Mouse (Mus musculus): ENCODE data around the gene Dph2. TPM values are rescaled to one million over a fixed set of nuclear protein-coding genes. Genes with fewer than 3 reads are reported as not detected.

Dph2 gene
- polyA plus RNA-seq, 1 experiment from 2014 or later, result 23.1 TPM

GRCm38 (mm10) chr4:117873615-117874014 is 18.2 kb downstream of the Dph2 start:
- no peaks in the 10 kb centered on the region for H3K9me3 ChIP-seq (replicated peaks; ENCODE audit: control insufficient read depth, low read length, poor library complexity, severe bottlenecking)
- H3K27ac ChIP-seq (ENCODE audit: low read length), result no peak overlapping the region
- H3K9ac ChIP-seq (ENCODE audit: low read depth, low read length), result no peak overlapping the region
- H3K36me3 ChIP-seq (ENCODE audit: control insufficient read depth, insufficient read depth, low read length), result peaks cover 23% of the 10 kb centered on the region
- H3K27me3 ChIP-seq (ENCODE audit: control insufficient read depth, insufficient read depth, low read depth, low read length), result no peaks in the 10 kb centered on the region
- no peak overlapping the region for H3K4me3 ChIP-seq (ENCODE audit: low read depth, low read length)
- H3K4me2 ChIP-seq (ENCODE audit: low read length), result no peak overlapping the region
- whole genome bisulfite sequencing, result 94% methylated on average over 9 of the region's 9 CpGs
- peaks cover 2% of the 10 kb centered on the region; the same call in 1 of the 2 replicates for H3K4me1 ChIP-seq (ENCODE audit: control insufficient read depth, insufficient read depth, low read length)
- ATAC-seq, result no peak

- Histone ChIP-seq H3K4me3 (ENCODE audit: low read depth, low read length) (no peak within 1 kb of the TSS), H3K4me2 (ENCODE audit: low read length) (no peak within 1 kb of the TSS), H3K36me3 (ENCODE audit: control insufficient read depth, insufficient read depth, low read length) (peaks cover 17% of the 10 kb centered on the region), H3K9ac (ENCODE audit: low read depth, low read length) (no peak within 1 kb of the TSS), H3K27ac (ENCODE audit: low read length) (no peak within 1 kb of the TSS), H3K9me3 (replicated peaks; ENCODE audit: control insufficient read depth, low read length, poor library complexity, severe bottlenecking) (no peaks in the 10 kb centered on the region), H3K4me1 (ENCODE audit: control insufficient read depth, insufficient read depth, low read length) (peaks cover 2% of the 10 kb centered on the region; the same call in 1 of the 2 replicates), H3K27me3 (ENCODE audit: control insufficient read depth, insufficient read depth, low read depth, low read length) (no peaks in the 10 kb centered on the region)
- 0 out of 2 replicates have a peak, but pooled peaks have one; percentile 12 for ATAC-seq
- 7% methylated on average over 14 of the region's 14 CpGs for WGBS
Measured at GRCm38 (mm10) chr4:117872471-117872886, 19.4 kb downstream of the Dph2 start, which contains the start of gene Ccdc24. Gene Ccdc24 (minus strand): TSS chr4:117872557.

GRCm38 (mm10) chr4:117871787-117872186 is 20.0 kb downstream of the Dph2 start:
- no peaks in the 10 kb centered on the region for H3K27me3 ChIP-seq (ENCODE audit: control insufficient read depth, insufficient read depth, low read depth, low read length)
- H3K27ac ChIP-seq (ENCODE audit: low read length), result no peak overlapping the region
- H3K4me2 ChIP-seq (ENCODE audit: low read length), result no peak overlapping the region
- H3K9me3 ChIP-seq (replicated peaks; ENCODE audit: control insufficient read depth, low read length, poor library complexity, severe bottlenecking), result no peaks in the 10 kb centered on the region
- 73% methylated on average over 7 of the region's 7 CpGs for WGBS
- no peak overlapping the region for H3K4me3 ChIP-seq (ENCODE audit: low read depth, low read length)
- no peak for ATAC-seq
- no peak overlapping the region for H3K9ac ChIP-seq (ENCODE audit: low read depth, low read length)
- H3K4me1 ChIP-seq (ENCODE audit: control insufficient read depth, insufficient read depth, low read length), result peaks cover 2% of the 10 kb centered on the region; the same call in 1 of the 2 replicates
- H3K36me3 ChIP-seq (ENCODE audit: control insufficient read depth, insufficient read depth, low read length), result peaks cover 13% of the 10 kb centered on the region

GRCm38 (mm10) chr4:117870437-117870836 is 21.4 kb downstream of the Dph2 start:
- peaks cover 8% of the 10 kb centered on the region for H3K36me3 ChIP-seq (ENCODE audit: control insufficient read depth, insufficient read depth, low read length)
- no peak overlapping the region for H3K4me3 ChIP-seq (ENCODE audit: low read depth, low read length)
- H3K9me3 ChIP-seq (replicated peaks; ENCODE audit: control insufficient read depth, low read length, poor library complexity, severe bottlenecking), result no peaks in the 10 kb centered on the region
- ATAC-seq, result no peak
- H3K9ac ChIP-seq (ENCODE audit: low read depth, low read length), result no peak overlapping the region
- no peak overlapping the region for H3K4me2 ChIP-seq (ENCODE audit: low read length)
- H3K4me1 ChIP-seq (ENCODE audit: control insufficient read depth, insufficient read depth, low read length), result peaks cover 2% of the 10 kb centered on the region; the same call in 1 of the 2 replicates
- H3K27ac ChIP-seq (ENCODE audit: low read length), result no peak overlapping the region
- WGBS, result 83% methylated on average over 1 of the region's 1 CpGs
- H3K27me3 ChIP-seq (ENCODE audit: control insufficient read depth, insufficient read depth, low read depth, low read length), result no peaks in the 10 kb centered on the region

- Histone ChIP-seq H3K4me3 (ENCODE audit: low read depth, low read length) (no peak overlapping the region), H3K27ac (ENCODE audit: low read length) (no peak overlapping the region), H3K27me3 (ENCODE audit: control insufficient read depth, insufficient read depth, low read depth, low read length) (no peaks in the 10 kb centered on the region), H3K36me3 (ENCODE audit: control insufficient read depth, insufficient read depth, low read length) (peaks cover 8% of the 10 kb centered on the region), H3K9ac (ENCODE audit: low read depth, low read length) (0 out of 2 replicates have a peak overlapping the region, but pooled peaks have one; percentile 11), H3K4me2 (ENCODE audit: low read length) (no peak overlapping the region), H3K4me1 (ENCODE audit: control insufficient read depth, insufficient read depth, low read length) (peaks cover 2% of the 10 kb centered on the region; the same call in 1 of the 2 replicates), H3K9me3 (replicated peaks; ENCODE audit: control insufficient read depth, low read length, poor library complexity, severe bottlenecking) (no peaks in the 10 kb centered on the region)
- no peak for ATAC-seq
- 78% methylated on average over 9 of the region's 9 CpGs for WGBS
Measured at GRCm38 (mm10) chr4:117869317-117869716, 22.5 kb downstream of the Dph2 start.

- no peak overlapping the region for H3K4me2 ChIP-seq (ENCODE audit: low read length)
- H3K36me3 ChIP-seq (ENCODE audit: control insufficient read depth, insufficient read depth, low read length), result no peaks in the 10 kb centered on the region
- no peaks in the 10 kb centered on the region for H3K9me3 ChIP-seq (replicated peaks; ENCODE audit: control insufficient read depth, low read length, poor library complexity, severe bottlenecking)
- no peak overlapping the region for H3K4me3 ChIP-seq (ENCODE audit: low read depth, low read length)
- peaks cover 2% of the 10 kb centered on the region; the same call in 1 of the 2 replicates for H3K4me1 ChIP-seq (ENCODE audit: control insufficient read depth, insufficient read depth, low read length)
- no peak for ATAC-seq
- no peaks in the 10 kb centered on the region for H3K27me3 ChIP-seq (ENCODE audit: control insufficient read depth, insufficient read depth, low read depth, low read length)
- 15% methylated on average over 24 of the region's 24 CpGs for WGBS
- no peak overlapping the region for H3K27ac ChIP-seq (ENCODE audit: low read length)
- no peak overlapping the region for H3K9ac ChIP-seq (ENCODE audit: low read depth, low read length)
Measured at GRCm38 (mm10) chr4:117867823-117868222, 24.0 kb downstream of the Dph2 start.

GRCm38 (mm10) chr4:117867000-117867399 is 24.8 kb downstream of the Dph2 start:
- no peak overlapping the region for H3K4me3 ChIP-seq (ENCODE audit: low read depth, low read length)
- no peak overlapping the region for H3K9ac ChIP-seq (ENCODE audit: low read depth, low read length)
- ATAC-seq, result no peak
- H3K4me1 ChIP-seq (ENCODE audit: control insufficient read depth, insufficient read depth, low read length), result peaks cover 3% of the 10 kb centered on the region; the same call in 1 of the 2 replicates
- H3K4me2 ChIP-seq (ENCODE audit: low read length), result no peak overlapping the region
- H3K9me3 ChIP-seq (replicated peaks; ENCODE audit: control insufficient read depth, low read length, poor library complexity, severe bottlenecking), result no peaks in the 10 kb centered on the region
- no peaks in the 10 kb centered on the region for H3K36me3 ChIP-seq (ENCODE audit: control insufficient read depth, insufficient read depth, low read length)
- no peaks in the 10 kb centered on the region for H3K27me3 ChIP-seq (ENCODE audit: control insufficient read depth, insufficient read depth, low read depth, low read length)
- H3K27ac ChIP-seq (ENCODE audit: low read length), result no peak overlapping the region
- 78% methylated on average over 6 of the region's 6 CpGs for WGBS

- WGBS, result 62% methylated on average over 9 of the region's 9 CpGs
- no peaks in the 10 kb centered on the region for H3K9me3 ChIP-seq (replicated peaks; ENCODE audit: control insufficient read depth, low read length, poor library complexity, severe bottlenecking)
- ATAC-seq, result no peak
- 0 out of 2 replicates have a peak overlapping the region, but pooled peaks have one; percentile 10 for H3K9ac ChIP-seq (ENCODE audit: low read depth, low read length)
- peaks cover 3% of the 10 kb centered on the region; the same call in 1 of the 2 replicates for H3K4me1 ChIP-seq (ENCODE audit: control insufficient read depth, insufficient read depth, low read length)
- H3K4me2 ChIP-seq (ENCODE audit: low read length), result no peak overlapping the region
- H3K4me3 ChIP-seq (ENCODE audit: low read depth, low read length), result no peak overlapping the region
- H3K27me3 ChIP-seq (ENCODE audit: control insufficient read depth, insufficient read depth, low read depth, low read length), result no peaks in the 10 kb centered on the region
- 0 out of 2 replicates have a peak overlapping the region, but pooled peaks have one; percentile 9 for H3K27ac ChIP-seq (ENCODE audit: low read length)
- no peaks in the 10 kb centered on the region for H3K36me3 ChIP-seq (ENCODE audit: control insufficient read depth, insufficient read depth, low read length)
Measured at GRCm38 (mm10) chr4:117866083-117866482, 25.7 kb downstream of the Dph2 start.

- Histone ChIP-seq H3K9ac (ENCODE audit: low read depth, low read length) (no peak overlapping the region), H3K27me3 (ENCODE audit: control insufficient read depth, insufficient read depth, low read depth, low read length) (no peaks in the 10 kb centered on the region), H3K27ac (ENCODE audit: low read length) (no peak overlapping the region), H3K4me3 (ENCODE audit: low read depth, low read length) (no peak overlapping the region), H3K4me2 (ENCODE audit: low read length) (no peak overlapping the region), H3K36me3 (ENCODE audit: control insufficient read depth, insufficient read depth, low read length) (no peaks in the 10 kb centered on the region), H3K4me1 (ENCODE audit: control insufficient read depth, insufficient read depth, low read length) (peaks cover 3% of the 10 kb centered on the region; the same call in 1 of the 2 replicates), H3K9me3 (replicated peaks; ENCODE audit: control insufficient read depth, low read length, poor library complexity, severe bottlenecking) (no peaks in the 10 kb centered on the region)
- 36% methylated on average over 4 of the region's 4 CpGs for WGBS
- peak; percentile 80 for ATAC-seq
Measured at GRCm38 (mm10) chr4:117862823-117863222, 29.0 kb downstream of the Dph2 start.
